Mouse (Mus musculus) kidney, postnatal 0 days (tissue): Measurements from ENCODE around the gene Lgr6. TPM values are rescaled to one million over a fixed set of nuclear protein-coding genes. Genes with fewer than 3 reads are reported as not detected.
A peak's percentile ranks its signal among the peaks of the same experiment; 100 is the strongest.

Experiments
- ATAC-seq: fragments of 200-750 bp; cut with Nextera tagmentation; replicated peaks from 2 replicates; pipeline ENCODE4 v1.8.0; 2017; ENCODE audit warnings: low read depth, moderate number of reproducible peaks, moderate TSS enrichment, moderate library complexity; ENCODE audit not compliant: low FRiP score
- DNase-seq: peaks from one replicate; pipeline ENCODE4 v3.0.0-alpha.2; 2016; ENCODE audit warnings: low spot score
- H3K27ac ChIP-seq: fragments of 300-500 bp; sonication (generic); 2 replicates; pipeline ENCODE4 v1.5.1; 2014; ENCODE audit warnings: mild to moderate bottlenecking
- H3K27me3 ChIP-seq: fragments of 300-500 bp; sonication (generic); 2 replicates; pipeline ENCODE4 v1.6.1; 2014; ENCODE audit warnings: low read length, mixed read lengths; ENCODE audit not compliant: insufficient read depth
- H3K36me3 ChIP-seq: fragments of 300-500 bp; sonication (generic); 2 replicates; pipeline ENCODE4 v1.6.1; 2014; ENCODE audit warnings: low read length, mixed read lengths; ENCODE audit not compliant: insufficient read depth
- H3K4me1 ChIP-seq: fragments of 300-500 bp; sonication (generic); replicated peaks from 2 replicates; pipeline ENCODE4 v1.6.1; 2014; ENCODE audit warnings: antibody characterized with exemption, low read length, mixed read lengths; ENCODE audit not compliant: insufficient read depth
- H3K4me2 ChIP-seq: fragments of 300-500 bp; sonication (generic); 2 replicates; pipeline ENCODE4 v1.6.1; 2014; ENCODE audit warnings: mild to moderate bottlenecking, low read length, moderate library complexity, mixed read lengths
- H3K4me3 ChIP-seq: fragments of 300-500 bp; sonication (generic); replicated peaks from 2 replicates; pipeline ENCODE4 v1.5.1; 2014; ENCODE audit warnings: low read depth, low read length
- H3K9ac ChIP-seq: fragments of 300-500 bp; sonication (generic); 2 replicates; pipeline ENCODE4 v1.6.1; 2014; ENCODE audit warnings: low read depth, low read length
- H3K9me3 ChIP-seq: fragments of 300-500 bp; sonication (generic); replicated peaks from 2 replicates; pipeline ENCODE4 v1.6.1; 2016; ENCODE audit warnings: low read length, inconsistent platforms, mixed read lengths
- CTCF ChIP-seq: IDR thresholded peaks from 2 replicates; pipeline ENCODE4 v1.5.1; 2016; ENCODE audit warnings: antibody characterized with exemption, low read depth, mild to moderate bottlenecking, moderate library complexity
- WGBS: fragments of 180-500 bp; shearing (Covaris S2); extraction: QIAGEN DNeasy Blood & Tissue Kit; methylation state at CpG from one replicate; pipeline ENCODE4 v1.1.7; 2014; 5-methylcytosine and 5-hydroxymethylcytosine counted together
- polyA plus RNA-seq: library from polyadenylated mRNA; unstranded; fragments of >200 nt; fragmentation: Nextera tagmentation; extraction: Ambion mirVana; gene quantifications from 2 replicates; pipeline ENCODE4 v1.2.1, GENCODE M21; 2015

Lgr6 gene
- polyA plus RNA-seq, 1 experiment from 2014 or later, result 0.83 TPM

DNA sequence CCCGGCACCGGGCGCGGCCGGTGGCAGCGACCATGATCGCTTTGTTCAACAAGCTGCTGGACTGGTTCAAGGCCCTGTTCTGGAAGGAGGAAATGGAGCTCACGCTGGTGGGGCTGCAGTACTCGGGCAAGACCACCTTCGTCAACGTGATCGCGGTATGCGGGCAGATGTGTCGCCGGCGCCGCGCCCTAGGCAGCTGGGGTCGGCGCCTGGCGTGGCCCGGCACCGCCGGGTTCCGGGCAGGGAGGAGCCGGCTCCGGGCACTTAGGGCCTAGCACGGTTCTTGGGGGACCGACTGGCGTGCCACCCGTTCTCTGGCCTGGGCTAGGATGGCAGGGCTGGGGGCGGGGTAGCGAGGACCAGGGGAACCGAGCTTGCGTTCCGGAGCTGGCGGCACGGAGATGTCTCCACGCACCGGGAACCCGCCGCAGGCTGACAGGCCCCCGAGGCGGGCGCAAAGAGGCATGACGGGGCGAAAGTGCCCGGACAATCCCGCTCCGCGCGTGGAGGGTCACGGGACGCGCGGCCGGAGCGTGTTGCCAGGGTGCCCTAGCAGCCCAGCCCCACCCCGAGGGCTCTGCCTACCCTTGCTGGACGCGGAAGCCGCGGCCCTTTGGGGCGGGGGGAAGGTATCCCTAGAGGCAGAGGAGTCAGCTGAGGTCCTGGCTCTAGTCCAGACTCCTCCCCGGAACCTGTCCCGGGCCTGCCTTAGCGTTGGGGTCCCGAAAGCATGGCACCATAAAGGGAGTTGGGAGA, 42.0 kb upstream of the Lgr6 start:
- Histone ChIP-seq H3K27me3 (no peaks in the 10 kb centered on the region), H3K27ac (peak overlapping the region; percentile 91), H3K9me3 (no peaks in the 10 kb centered on the region), H3K4me1 (0 out of 2 replicates have a peak, but pooled peaks cover 6% of the 10 kb centered on the region), H3K36me3 (no peaks in the 10 kb centered on the region), H3K4me3 (peak overlapping the region; percentile 99), H3K4me2 (peak overlapping the region; percentile 77), H3K9ac (peak overlapping the region; percentile 95)
- DNase-seq (peak; percentile 79), ATAC-seq (peak; percentile 77)
- TF ChIP-seq CTCF, result no peak
- under 1% methylated on average over 65 of the region's 69 CpGs for WGBS

GRCm38 (mm10) chr1:135146077-135146945, 41.2 kb upstream of the Lgr6 start, which contains the start of gene Arl8a:
Arl8a (plus strand) TSS chr1:135146824.
- under 1% methylated on average over 69 of the region's 78 CpGs for WGBS
- no peaks in the 10 kb centered on the region for H3K36me3 ChIP-seq
- no peaks in the 10 kb centered on the region for H3K27me3 ChIP-seq

GRCm38 (mm10) chr1:135143940-135144339, 38.9 kb upstream of the Lgr6 start:
- WGBS, result 90% methylated on average over 2 of the region's 2 CpGs
- DNase-seq (no peak), ATAC-seq (no peak)
- Histone ChIP-seq H3K27me3 (no peaks in the 10 kb centered on the region), H3K36me3 (no peaks in the 10 kb centered on the region), H3K4me1 (0 out of 2 replicates have a peak, but pooled peaks cover 6% of the 10 kb centered on the region), H3K4me3 (no peak overlapping the region), H3K9me3 (no peaks in the 10 kb centered on the region), H3K27ac (no peak overlapping the region), H3K4me2 (no peak overlapping the region), H3K9ac (no peak overlapping the region)
- TF ChIP-seq CTCF, result no peak

More at GRCm38 (mm10) chr1:135146077-135146945, 41.2 kb upstream of the Lgr6 start, which contains the start of gene Arl8a:
- Histone ChIP-seq H3K4me3 (peak within 1 kb of the TSS; percentile 99), H3K9me3 (no peaks in the 10 kb centered on the region), H3K4me1 (0 out of 2 replicates have a peak, but pooled peaks cover 6% of the 10 kb centered on the region), H3K4me2 (peak within 1 kb of the TSS; percentile 77), H3K9ac (peak within 1 kb of the TSS; percentile 95), H3K27ac (peak within 1 kb of the TSS; percentile 91)
- ATAC-seq (peak; percentile 73), DNase-seq (peak; percentile 85)
- TF ChIP-seq CTCF, result no peak

DNA sequence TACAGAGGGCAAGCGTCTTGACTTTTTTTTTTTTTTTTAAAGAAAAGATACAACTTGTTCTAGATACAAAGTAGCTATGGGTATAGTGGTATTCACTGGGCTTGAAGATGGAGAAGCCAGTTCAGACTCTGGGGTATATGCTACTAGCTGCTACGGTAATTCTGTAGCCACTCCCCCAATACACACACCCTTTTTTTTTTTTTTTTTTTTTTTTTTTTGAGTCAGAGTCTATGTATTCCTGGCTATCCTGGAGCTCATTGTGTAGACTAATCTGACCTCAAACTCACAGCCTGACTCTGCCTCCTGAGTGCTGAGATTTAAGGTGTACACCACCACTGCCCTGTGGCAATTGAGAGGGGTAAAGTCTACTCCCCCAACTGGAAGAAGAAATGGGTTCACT, 37.4 kb upstream of the Lgr6 start:
- no peak overlapping the region for H3K9ac ChIP-seq
- H3K36me3 ChIP-seq, result no peaks in the 10 kb centered on the region
- H3K4me1 ChIP-seq, result no peaks in the 10 kb centered on the region
- ATAC-seq, result no peak
- no peak overlapping the region for H3K4me3 ChIP-seq
- WGBS, result 68% methylated on average over 2 of the region's 2 CpGs
- H3K27me3 ChIP-seq, result no peaks in the 10 kb centered on the region
- no peak for TF ChIP-seq CTCF
- no peaks in the 10 kb centered on the region for H3K9me3 ChIP-seq
- DNase-seq, result no peak
- H3K27ac ChIP-seq, result no peak overlapping the region
- no peak overlapping the region for H3K4me2 ChIP-seq

GRCm38 (mm10) chr1:135139906-135140305, 34.8 kb upstream of the Lgr6 start:
- DNase-seq (no peak), ATAC-seq (no peak)
- H3K9ac ChIP-seq, result no peak overlapping the region
- 71% methylated on average over 2 of the region's 2 CpGs for WGBS
- H3K4me1 ChIP-seq, result no peaks in the 10 kb centered on the region
- TF ChIP-seq CTCF, result no peak
- no peak overlapping the region for H3K4me2 ChIP-seq
- no peak overlapping the region for H3K27ac ChIP-seq
- no peaks in the 10 kb centered on the region for H3K36me3 ChIP-seq
- H3K9me3 ChIP-seq, result no peaks in the 10 kb centered on the region
- H3K27me3 ChIP-seq, result no peaks in the 10 kb centered on the region
- no peak overlapping the region for H3K4me3 ChIP-seq

GRCm38 (mm10) chr1:135136500-135136899, 31.4 kb upstream of the Lgr6 start:
- Histone ChIP-seq H3K27ac (no peak overlapping the region), H3K9me3 (no peaks in the 10 kb centered on the region), H3K4me3 (no peak overlapping the region), H3K9ac (no peak overlapping the region), H3K27me3 (no peaks in the 10 kb centered on the region), H3K36me3 (no peaks in the 10 kb centered on the region), H3K4me1 (peaks cover 3% of the 10 kb centered on the region; the same call in 1 of the 2 replicates), H3K4me2 (no peak overlapping the region)
- peak; percentile 99 for TF ChIP-seq CTCF
- ATAC-seq (no peak), DNase-seq (peak; percentile 71)
- 10% methylated on average over 1 of the region's 1 CpGs for WGBS
